Mouse (Mus musculus): ENCODE data around the gene AI854703.

Gene AI854703

GRCm38 (mm10) chr6:48614756-48615155 lies 11.8 kb upstream of the AI854703 start:
- DNase-seq (ENCODE audit: low spot score), result no peak

- DNase-seq (ENCODE audit: low spot score), result no peak
Observed at GRCm38 (mm10) chr6:48620031-48620430, 6.5 kb upstream of the AI854703 start.

- DNase-seq (ENCODE audit: low spot score), result peak; percentile 56
Observed at GRCm38 (mm10) chr6:48622186-48622843, 4.2 kb upstream of the AI854703 start.

- no peak for DNase-seq (ENCODE audit: low spot score)
Observed at GRCm38 (mm10) chr6:48623460-48623859, 3.1 kb upstream of the AI854703 start.

GRCm38 (mm10) chr6:48626984-48627383 lies 420 bp downstream of the AI854703 start:
- no peak for DNase-seq (ENCODE audit: low spot score)

GRCm38 (mm10) chr6:48627511-48627924 lies 954 bp downstream of the AI854703 start:
- no peak for DNase-seq (ENCODE audit: low spot score)

GRCm38 (mm10) chr6:48628377-48628776 lies 1.8 kb downstream of the AI854703 start:
- DNase-seq (ENCODE audit: low spot score), result no peak

GRCm38 (mm10) chr6:48628808-48629660 lies 2.5 kb downstream of the AI854703 start:
- DNase-seq (ENCODE audit: low spot score), result no peak

- DNase-seq (ENCODE audit: low spot score), result no peak
Observed at GRCm38 (mm10) chr6:48629661-48630034, 3.1 kb downstream of the AI854703 start.

- no peak for DNase-seq (ENCODE audit: low spot score)
Observed at GRCm38 (mm10) chr6:48630831-48631230, 4.3 kb downstream of the AI854703 start.

- no peak for DNase-seq (ENCODE audit: low spot score)
Observed at GRCm38 (mm10) chr6:48635105-48635504, 8.5 kb downstream of the AI854703 start.

GRCm38 (mm10) chr6:48636515-48636914 lies 10.0 kb downstream of the AI854703 start:
- DNase-seq (ENCODE audit: low spot score), result no peak

- no peak for DNase-seq (ENCODE audit: low spot score)
Observed at GRCm38 (mm10) chr6:48637811-48638500, 11.4 kb downstream of the AI854703 start.

GRCm38 (mm10) chr6:48638553-48638952 lies 12.0 kb downstream of the AI854703 start:
- DNase-seq (ENCODE audit: low spot score), result no peak

- DNase-seq (ENCODE audit: low spot score), result no peak
Observed at GRCm38 (mm10) chr6:48641391-48641790, 14.8 kb downstream of the AI854703 start.

- DNase-seq (ENCODE audit: low spot score), result peak; percentile 88
Observed at GRCm38 (mm10) chr6:48642764-48643292, 16.3 kb downstream of the AI854703 start.

- peak; percentile 84 for DNase-seq (ENCODE audit: low spot score)
Observed at GRCm38 (mm10) chr6:48645660-48646308, 19.2 kb downstream of the AI854703 start.

- DNase-seq (ENCODE audit: low spot score), result no peak
Observed at GRCm38 (mm10) chr6:48646309-48646690, 19.7 kb downstream of the AI854703 start.

- no peak for DNase-seq (ENCODE audit: low spot score)
Observed at GRCm38 (mm10) chr6:48646995-48647394, 20.4 kb downstream of the AI854703 start, which contains the start of gene Gimap8. TSS of gene Gimap8 (plus strand) at chr6:48647234.

- no peak for DNase-seq (ENCODE audit: low spot score)
Observed at GRCm38 (mm10) chr6:48647611-48648010, 21.0 kb downstream of the AI854703 start.

GRCm38 (mm10) chr6:48648779-48649178 lies 22.2 kb downstream of the AI854703 start:
- no peak for DNase-seq (ENCODE audit: low spot score)

- DNase-seq (ENCODE audit: low spot score), result no peak
Observed at GRCm38 (mm10) chr6:48650041-48650440, 23.5 kb downstream of the AI854703 start.

Measured in adipocyte (in vitro differentiated cells).